Mouse (Mus musculus) brown adipose tissue, adult 24 weeks (tissue): ENCODE results near the gene Hnrnpab. TPM values are rescaled to one million over a fixed set of nuclear protein-coding genes. Genes with fewer than 3 reads are reported as not detected.

Experiments used
- H3K27ac ChIP-seq: fragments of 200-500 bp; replicated peaks from 2 replicates; pipeline ENCODE4 v1.5.1; 2012; ENCODE audit warnings: low read depth, mild to moderate bottlenecking, low read length
- H3K4me1 ChIP-seq: fragments of 200-500 bp; 2 replicates; pipeline ENCODE4 v1.6.1; 2012; ENCODE audit warnings: low read length, mixed read lengths; ENCODE audit not compliant: control insufficient read depth, insufficient read depth, insufficient read length
- H3K4me3 ChIP-seq: fragments of 200-500 bp; 2 replicates; pipeline ENCODE4 v1.5.1; 2012; ENCODE audit warnings: low read depth, mild to moderate bottlenecking, low read length, moderate library complexity; ENCODE audit not compliant: insufficient read depth
- polyA plus RNA-seq: library from polyadenylated mRNA; stranded (reverse); fragments of >200 nt; gene quantifications from 2 replicates; pipeline ENCODE4 v1.2.4, GENCODE M21; 2012; ENCODE audit not compliant: missing spikeins, insufficient read depth, insufficient read length

The Hnrnpab gene
- polyA plus RNA-seq, 1 experiment = 117 TPM

DNA sequence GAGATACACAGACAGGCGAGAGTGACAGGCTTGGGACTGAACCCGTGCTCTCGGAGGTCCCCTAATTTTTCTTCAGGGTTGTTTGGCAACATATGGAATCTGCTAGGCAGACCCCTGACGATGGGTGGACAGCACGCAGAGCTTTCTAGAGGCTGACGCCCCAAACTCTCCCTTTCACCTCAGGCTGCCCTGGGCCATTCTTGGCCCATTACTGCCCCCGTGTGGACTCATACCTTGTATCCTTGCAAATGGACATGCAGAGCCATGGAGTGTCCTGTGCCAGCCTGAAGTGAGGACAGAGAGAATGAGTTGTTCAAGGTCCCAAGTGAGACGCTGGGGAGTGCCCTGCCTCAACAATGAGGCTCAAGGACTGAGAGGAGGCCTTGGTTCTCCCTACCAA lies 23.9 kb downstream of the Hnrnpab start:
- Histone ChIP-seq H3K4me3 (no peak overlapping the region), H3K27ac (no peak overlapping the region), H3K4me1 (peaks cover 11% of the 10 kb centered on the region)

DNA sequence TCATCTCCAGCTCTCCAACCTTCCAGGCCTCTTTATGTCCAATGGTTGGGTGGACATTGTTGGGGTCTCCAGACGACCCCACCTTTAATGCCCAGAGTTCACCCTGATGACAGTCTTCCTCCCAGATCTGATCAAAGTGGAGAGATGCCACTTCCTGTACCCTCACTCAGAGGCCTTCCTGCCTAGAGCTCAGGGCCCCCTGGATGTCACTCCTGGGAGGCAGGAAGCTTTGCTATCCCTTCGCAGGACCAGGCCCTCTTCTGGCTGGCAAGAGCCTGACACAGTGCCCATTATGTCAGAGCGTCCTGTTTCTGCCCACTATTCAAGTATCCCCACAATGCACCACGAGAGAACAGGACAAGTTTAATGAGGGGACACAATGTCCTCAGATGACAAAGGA lies 27.6 kb downstream of the Hnrnpab start:
- H3K27ac ChIP-seq = no peak overlapping the region
- peaks cover 8% of the 10 kb centered on the region for H3K4me1 ChIP-seq

DNA sequence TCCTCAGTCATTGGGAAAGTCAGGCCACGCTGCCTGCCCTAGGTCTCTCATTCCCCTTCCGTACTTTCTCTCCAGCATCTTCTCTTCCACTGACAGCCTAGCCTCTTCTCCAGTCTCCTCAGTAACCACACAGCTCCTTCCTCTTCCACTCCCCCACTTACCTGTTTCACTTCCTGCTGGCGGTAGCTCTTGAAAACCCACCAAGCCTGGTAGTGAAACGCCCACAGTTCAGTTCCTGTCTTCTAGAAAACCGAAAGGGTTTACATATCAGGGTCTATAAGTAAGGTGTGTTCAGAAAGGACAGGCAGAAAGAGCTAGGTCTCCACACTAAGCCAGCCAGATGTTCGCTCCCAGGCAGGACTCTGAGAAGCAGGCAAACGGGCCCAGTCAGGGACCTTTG lies 29.1 kb downstream of the Hnrnpab start:
- Histone ChIP-seq H3K4me1 (no peaks in the 10 kb centered on the region), H3K4me3 (no peak overlapping the region), H3K27ac (no peak overlapping the region)

More for the DNA sequence above, 27.6 kb downstream of the Hnrnpab start:
- H3K4me3 ChIP-seq = no peak overlapping the region

DNA sequence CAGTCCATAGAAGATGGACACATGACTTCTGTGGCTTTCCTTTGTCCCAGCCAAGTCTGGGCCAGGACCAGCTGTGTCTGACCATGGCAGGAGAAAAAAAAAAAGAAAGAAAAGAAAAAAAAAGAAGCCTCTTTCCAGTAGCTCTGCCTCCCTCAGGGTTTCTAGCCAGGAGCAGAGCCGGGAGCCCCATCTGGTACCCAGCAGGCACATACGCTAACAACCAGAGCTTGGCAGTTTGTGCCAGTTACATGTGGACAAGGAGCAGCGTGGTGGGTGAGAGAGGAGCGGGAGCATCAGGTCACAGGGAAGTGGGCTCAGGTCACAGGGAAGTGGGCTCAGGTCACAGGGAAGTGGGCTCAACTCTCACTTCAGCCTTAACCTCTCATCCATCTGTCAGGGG lies 30.2 kb downstream of the Hnrnpab start:
- Histone ChIP-seq H3K27ac (no peak overlapping the region), H3K4me1 (no peaks in the 10 kb centered on the region), H3K4me3 (no peak overlapping the region)

DNA sequence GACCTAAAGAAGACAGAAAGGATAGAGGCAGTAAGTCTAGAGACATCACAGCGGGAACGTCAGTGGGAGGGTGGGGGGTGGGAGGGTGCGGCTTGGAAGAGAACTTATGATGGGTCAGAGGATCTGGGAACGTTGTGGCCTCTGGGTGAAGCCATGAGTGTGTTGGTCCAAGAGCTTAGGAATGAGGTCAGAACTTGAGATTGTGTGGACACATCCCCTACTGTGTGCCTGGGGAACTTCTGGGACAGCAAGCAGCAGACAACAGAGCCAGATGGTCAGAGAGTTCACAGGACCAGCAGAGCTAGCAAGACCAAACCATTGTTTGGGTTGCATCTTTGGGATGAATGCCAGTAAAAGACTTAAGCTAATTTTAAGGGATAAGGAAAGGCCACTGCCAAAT lies 37.8 kb downstream of the Hnrnpab start:
- Histone ChIP-seq H3K4me1 (no peaks in the 10 kb centered on the region), H3K27ac (no peak overlapping the region), H3K4me3 (no peak overlapping the region)

DNA sequence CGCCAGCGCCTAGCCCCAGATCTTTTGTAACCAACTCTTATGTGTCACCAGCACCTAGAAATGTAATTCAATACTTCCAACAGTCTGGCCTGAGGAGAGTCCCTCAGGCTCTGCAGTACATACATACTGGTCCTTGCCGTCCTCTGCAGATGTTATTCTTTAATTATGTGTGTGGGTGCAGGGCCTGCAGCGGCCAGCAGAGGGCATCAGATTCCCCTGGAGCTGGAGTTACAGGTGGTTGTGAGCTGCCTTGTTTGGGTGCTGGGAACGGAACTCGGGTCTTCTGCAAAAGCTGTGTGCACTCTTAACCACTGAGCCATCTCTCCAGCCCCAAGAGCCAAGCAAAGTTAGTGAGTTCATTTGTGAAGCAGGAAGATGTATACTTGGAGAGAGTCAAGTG lies 40.7 kb downstream of the Hnrnpab start:
- H3K4me3 ChIP-seq = no peak overlapping the region
- no peak overlapping the region for H3K27ac ChIP-seq
- H3K4me1 ChIP-seq = no peaks in the 10 kb centered on the region

DNA sequence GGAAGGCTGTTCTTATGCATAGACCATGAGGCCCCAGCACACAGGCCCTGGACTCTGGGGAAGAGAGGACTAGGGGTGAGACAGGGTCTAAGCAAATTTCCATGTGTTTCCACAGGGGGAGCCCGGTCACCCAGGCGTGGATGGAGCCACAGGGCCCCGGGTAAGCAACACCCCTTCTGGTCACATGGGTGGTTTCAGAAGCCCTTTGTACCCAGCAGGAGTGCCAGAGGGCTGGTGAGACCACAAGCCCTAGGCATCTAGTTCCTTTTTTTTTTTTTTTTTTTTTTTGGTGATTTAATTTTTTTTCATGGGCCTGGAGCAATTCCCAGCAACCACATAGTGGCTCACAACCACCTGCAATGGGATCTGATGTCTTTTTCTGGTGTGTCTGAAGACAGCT lies 41.6 kb downstream of the Hnrnpab start:
- no peaks in the 10 kb centered on the region for H3K4me1 ChIP-seq
- no peak overlapping the region for H3K27ac ChIP-seq
- no peak overlapping the region for H3K4me3 ChIP-seq

DNA sequence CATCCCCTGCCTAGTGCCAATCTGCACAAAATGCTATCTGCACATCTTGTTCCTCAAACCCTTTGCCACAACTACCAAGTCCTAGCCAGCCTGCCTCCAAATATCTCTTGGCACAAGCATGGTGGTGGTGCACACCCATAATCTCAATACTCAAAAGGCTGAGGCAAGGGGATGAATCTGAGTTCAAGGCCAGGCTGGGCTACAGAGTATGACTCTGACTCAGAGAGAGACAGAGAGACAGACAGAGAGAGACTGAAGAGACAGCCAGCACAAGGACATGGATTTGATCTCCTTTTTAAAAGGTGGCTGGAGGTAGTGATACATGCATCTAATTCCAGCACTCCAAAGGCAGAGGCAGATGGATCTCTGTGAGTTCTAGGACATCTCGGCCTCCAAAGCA lies 43.4 kb downstream of the Hnrnpab start:
- Histone ChIP-seq H3K27ac (no peak overlapping the region), H3K4me1 (no peaks in the 10 kb centered on the region), H3K4me3 (no peak overlapping the region)

DNA sequence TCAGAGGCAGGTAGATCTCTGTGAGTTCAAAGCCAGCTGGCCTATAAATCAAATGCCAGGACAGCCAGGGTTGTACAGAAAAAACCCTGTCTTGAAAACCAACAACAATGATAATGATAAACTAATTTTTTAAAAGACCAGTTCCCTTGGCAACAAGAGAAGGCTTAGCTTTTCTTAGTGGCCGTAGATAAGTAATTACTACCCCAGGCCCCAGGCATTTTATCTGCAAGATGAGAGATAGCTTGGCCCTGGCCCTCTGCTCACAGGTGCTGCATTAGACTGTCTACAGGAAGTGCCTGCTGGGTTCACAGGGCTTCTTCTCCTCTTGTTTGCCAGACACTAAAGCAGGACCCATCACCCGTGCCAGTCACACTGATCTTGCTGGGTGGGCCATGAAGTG lies 51.6 kb downstream of the Hnrnpab start:
- Histone ChIP-seq H3K27ac (no peak overlapping the region), H3K4me1 (no peaks in the 10 kb centered on the region), H3K4me3 (no peak overlapping the region)

DNA sequence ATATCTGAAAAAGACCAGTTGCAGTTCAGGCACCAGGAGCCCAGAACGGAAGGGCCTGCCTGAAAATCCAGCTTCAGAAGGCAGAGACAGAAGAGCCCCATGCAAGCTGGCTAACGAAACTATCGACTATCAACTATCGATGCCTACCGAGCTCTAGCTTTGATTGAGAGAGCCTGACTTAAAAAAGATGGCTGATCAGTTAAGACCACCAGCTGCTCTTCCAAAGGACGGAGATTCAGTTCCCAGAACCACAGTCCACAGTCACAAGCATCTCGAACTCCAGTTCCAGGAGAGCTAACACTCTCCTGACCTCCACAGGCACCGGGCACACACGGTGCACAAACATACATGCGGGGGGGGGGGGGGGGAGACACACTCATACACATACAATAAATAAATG lies 52.1 kb downstream of the Hnrnpab start:
- Histone ChIP-seq H3K27ac (no peak overlapping the region), H3K4me3 (no peak overlapping the region), H3K4me1 (no peaks in the 10 kb centered on the region)

DNA sequence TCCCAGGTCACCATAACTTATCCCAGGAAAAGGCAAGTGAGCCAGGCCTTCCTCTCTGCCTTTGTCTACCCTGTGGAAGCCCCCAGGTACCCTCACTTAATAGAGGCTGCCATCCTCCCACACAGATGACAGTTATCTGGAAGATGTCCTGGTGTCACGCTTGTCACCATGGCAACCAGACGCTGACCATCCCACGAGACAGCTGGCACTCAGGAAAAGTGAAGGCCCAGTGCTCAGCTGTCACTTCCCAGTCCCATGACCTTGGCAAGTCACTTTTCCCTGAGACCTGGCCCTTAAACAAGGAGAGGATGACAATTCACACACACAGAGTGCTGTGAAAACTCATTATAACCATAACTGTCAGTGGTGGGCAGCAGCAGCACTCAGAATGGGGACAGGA lies 54.6 kb downstream of the Hnrnpab start:
- no peak overlapping the region for H3K4me3 ChIP-seq
- H3K27ac ChIP-seq = no peak overlapping the region
- H3K4me1 ChIP-seq = no peaks in the 10 kb centered on the region

DNA sequence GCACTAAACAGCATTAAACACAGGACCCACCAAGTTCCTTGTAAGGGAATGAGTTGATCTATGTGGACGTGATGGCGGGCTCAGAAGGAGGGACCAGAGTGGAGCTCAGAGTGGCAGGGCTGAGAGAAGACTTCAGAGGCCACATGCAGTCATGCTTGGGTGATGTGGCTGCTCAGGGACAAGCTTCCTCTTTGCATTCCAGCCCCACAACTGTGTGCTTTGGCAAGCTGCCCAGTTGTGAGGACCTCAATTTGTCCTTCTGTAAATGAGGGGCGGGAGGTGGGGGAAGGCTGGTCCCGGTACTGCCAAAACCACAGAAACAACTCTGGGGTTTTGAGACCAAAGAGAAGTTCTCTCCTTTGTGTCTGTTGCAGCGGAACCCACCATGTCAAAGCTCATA lies 55.4 kb downstream of the Hnrnpab start:
- Histone ChIP-seq H3K4me1 (no peaks in the 10 kb centered on the region), H3K27ac (no peak overlapping the region), H3K4me3 (no peak overlapping the region)

Other genes with a start within 250 kb of the Hnrnpab start
- 10.1 and 18.5 TPM in 2 replicates for gene Phykpl, start 22.1 kb downstream of the Hnrnpab start, polyA plus RNA-seq
- 43.4 and 50.7 TPM in 2 replicates for gene Nhp2, start 12.9 kb upstream of the Hnrnpab start, polyA plus RNA-seq
- 11.1 and 11.6 TPM in 2 replicates for gene Rmnd5b, start 29.0 kb upstream of the Hnrnpab start, polyA plus RNA-seq
- gene N4bp3, start 44.0 kb upstream of the Hnrnpab start, polyA plus RNA-seq = 2.0 and 4.8 TPM in 2 replicates
- 0.46 and 0.52 TPM in 2 replicates for gene D930048N14Rik, start 44.1 kb upstream of the Hnrnpab start, polyA plus RNA-seq
- gene 0610009B22Rik, start 82.0 kb upstream of the Hnrnpab start, polyA plus RNA-seq = 76.0 and 82.6 TPM in 2 replicates
- 8.8 and 12.5 TPM in 2 replicates for gene Sec24a, start 156.8 kb upstream of the Hnrnpab start, polyA plus RNA-seq
- 158 and 181 TPM in 2 replicates for gene Sar1b, start 156.8 kb upstream of the Hnrnpab start, polyA plus RNA-seq